Mouse (Mus musculus): ENCODE measurements around the gene Sncb.

DNA sequence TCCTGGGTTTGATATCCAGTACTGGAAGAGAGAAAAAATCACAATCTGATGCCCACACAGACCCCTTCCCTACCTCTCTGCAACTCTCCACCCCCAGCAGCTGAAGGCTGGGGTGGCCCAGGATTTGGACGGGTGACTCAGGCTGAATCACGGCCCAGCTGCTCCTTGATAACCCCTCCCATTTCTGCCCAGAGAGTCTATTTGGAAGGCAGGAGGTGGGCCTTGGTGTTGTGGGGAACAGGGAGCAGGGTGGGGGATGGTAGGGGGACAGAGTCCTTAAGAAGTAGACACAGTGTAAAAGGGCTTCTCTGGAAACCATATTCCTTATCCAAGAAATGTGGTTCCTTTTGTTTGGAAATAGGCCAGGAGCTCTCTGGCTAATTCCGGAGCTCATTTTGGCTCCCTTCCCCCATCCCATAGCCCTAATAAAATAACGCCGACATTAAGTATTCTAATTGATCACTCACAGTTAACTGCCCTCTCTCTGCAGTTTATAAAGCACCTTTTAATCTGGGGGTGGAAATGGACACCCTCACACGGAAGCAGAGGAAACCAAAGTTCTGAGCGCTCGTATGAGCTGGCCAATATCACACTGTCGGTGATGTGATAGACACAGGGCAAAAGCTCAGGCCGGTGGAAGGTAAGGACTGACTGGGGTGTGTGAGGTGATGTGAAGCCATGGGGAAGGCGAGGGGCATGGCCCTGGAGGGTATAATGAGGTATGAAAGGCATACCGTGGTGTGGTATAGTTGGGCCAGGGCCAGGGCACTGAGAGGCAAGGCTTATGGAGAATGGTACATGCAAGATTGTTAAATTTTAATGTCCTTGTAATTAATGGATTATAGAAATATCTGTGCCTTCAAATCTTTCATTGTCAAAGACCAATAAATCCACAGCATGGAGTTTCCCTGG, 12.0 kb downstream of the Sncb start:
- TF ChIP-seq CTCF (IDR thresholded peaks at IDR 0.05; ENCODE audit: borderline replicate concordance, insufficient read depth, low read depth, low read length) (no peak), POLR2A (IDR thresholded peaks at IDR 0.05; ENCODE audit: borderline replicate concordance, insufficient read depth, low read length) (no peak)
